Mouse (Mus musculus) gastrocnemius, adult 18-20 months (tissue): ENCODE results near the gene Ifnk. TPM values are rescaled to one million over a fixed set of nuclear protein-coding genes. Genes with fewer than 3 reads are reported as not detected.

ENCODE experiments used
- DNase-seq: peaks from one replicate; pipeline ENCODE4 v3.0.0; 2021; ENCODE audit warnings: low spot score
- total RNA-seq, 2 experiments: library from RNA; stranded (reverse); gene quantifications; 2 replicates each; pipeline ENCODE4 v1.2.3; 2021

The Ifnk gene
- total RNA-seq, 2 experiments from 2014 or later = not detected

GRCm38 (mm10) chr4:35138077-35138476 is 13.8 kb upstream of the Ifnk start:
- no peak for DNase-seq

- no peak for DNase-seq
Observed at GRCm38 (mm10) chr4:35140317-35140716, 11.5 kb upstream of the Ifnk start.

GRCm38 (mm10) chr4:35143472-35144102 is 8.3 kb upstream of the Ifnk start:
- no peak for DNase-seq

GRCm38 (mm10) chr4:35145726-35146125 is 6.1 kb upstream of the Ifnk start:
- DNase-seq = no peak

- no peak for DNase-seq
Observed at GRCm38 (mm10) chr4:35146597-35146996, 5.3 kb upstream of the Ifnk start.

- DNase-seq = no peak
Observed at GRCm38 (mm10) chr4:35148326-35148725, 3.5 kb upstream of the Ifnk start.

GRCm38 (mm10) chr4:35150706-35151105 is 1.1 kb upstream of the Ifnk start:
- DNase-seq = no peak

- DNase-seq = no peak
Observed at GRCm38 (mm10) chr4:35154051-35154450, 2.2 kb downstream of the Ifnk start.

- no peak for DNase-seq
Observed at GRCm38 (mm10) chr4:35155132-35155922, 3.5 kb downstream of the Ifnk start.

- DNase-seq = peak; percentile 52
Observed at GRCm38 (mm10) chr4:35156149-35156611, 4.3 kb downstream of the Ifnk start.

GRCm38 (mm10) chr4:35156751-35157611 is 5.1 kb downstream of the Ifnk start, which contains the start of gene Mob3b:
Mob3b (minus strand) TSS chr4:35157484.
- peak; percentile 84 for DNase-seq

- DNase-seq = no peak
Observed at GRCm38 (mm10) chr4:35157815-35158214, 6.0 kb downstream of the Ifnk start.

- DNase-seq = no peak
Observed at GRCm38 (mm10) chr4:35165275-35165674, 13.4 kb downstream of the Ifnk start.

GRCm38 (mm10) chr4:35165947-35166346 is 14.1 kb downstream of the Ifnk start:
- DNase-seq = no peak

- no peak for DNase-seq
Observed at GRCm38 (mm10) chr4:35167855-35168254, 16.0 kb downstream of the Ifnk start.

GRCm38 (mm10) chr4:35169571-35170125 is 17.8 kb downstream of the Ifnk start:
- DNase-seq = no peak

GRCm38 (mm10) chr4:35172471-35172870 is 20.6 kb downstream of the Ifnk start:
- no peak for DNase-seq

- DNase-seq = no peak
Observed at GRCm38 (mm10) chr4:35173551-35173950, 21.7 kb downstream of the Ifnk start.

- DNase-seq = no peak
Observed at GRCm38 (mm10) chr4:35175566-35175965, 23.7 kb downstream of the Ifnk start.

GRCm38 (mm10) chr4:35177926-35178645 is 26.2 kb downstream of the Ifnk start:
- DNase-seq = no peak
